In the genomic region with DNA sequence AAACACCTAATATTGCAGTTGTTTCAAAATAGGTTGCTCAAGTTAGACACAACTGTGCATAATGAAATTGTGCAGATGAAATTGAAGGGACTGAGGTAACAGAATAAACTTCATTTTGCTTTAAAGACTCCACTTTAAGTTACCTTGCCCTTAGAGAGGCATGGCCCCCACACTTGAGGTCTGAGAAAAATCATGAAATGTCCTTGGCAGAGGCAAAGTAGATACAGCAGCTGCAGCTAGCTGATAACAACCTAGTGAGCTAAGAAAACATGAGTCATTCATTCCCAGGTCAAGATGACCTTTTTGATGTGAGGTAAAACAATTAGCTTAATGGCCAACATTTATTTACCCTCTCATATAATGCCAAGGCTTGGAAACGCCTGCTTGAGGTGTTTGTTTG, we compare ENCODE assay signal across 20 mouse cellular contexts.
DNase-seq lines count a peak whose midpoint lies in the region; ATAC-seq and TF ChIP-seq lines count a peak whose summit lies in the region.
"Had no signal": no experiment of that assay in that cellular context is flagged by ENCODE, and none has a peak within 500 bp of the region (broad histone marks: within the 10 kb centered on the region; RNA-seq: fewer than 3 reads in every experiment).

No protein-coding gene starts in this region.

- peak; percentile 32 for DNase-seq in adrenal gland, adult 2 months
- DNase-seq in adrenal gland, adult 18-20 months (ENCODE audit: low spot score in 2 of 2), result no peak
- DNase-seq in heart, postnatal 4 days, result no peak
- no peak for DNase-seq in liver, embryonic 11.5 days (ENCODE audit: low spot score)
- no peak for DNase-seq in liver, postnatal 0 days
- peak; percentile 12 for DNase-seq in 416B (ENCODE audit: low read depth)
- DNase-seq in midbrain, embryonic 11.5 days (ENCODE audit: low spot score, missing footprints), result no peak
- DNase-seq: cerebellum, adult 18-20 months; cerebellum, adult 9-11 months; cerebellum, postnatal 36 days; gastrocnemius, postnatal 14 days; heart, postnatal 10 days; kidney, adult 2 months had no signal

- no peak overlapping the region for H3K9ac ChIP-seq in heart, embryonic 11.5 days (ENCODE audit: low read depth, low read length)
- no peak overlapping the region for H3K9ac ChIP-seq in liver, embryonic 11.5 days (ENCODE audit: low read depth, low read length)
- H3K9ac ChIP-seq in liver, postnatal 0 days (replicated peaks), result no peak overlapping the region
- no peak overlapping the region for H3K9ac ChIP-seq in midbrain, embryonic 11.5 days (ENCODE audit: low read length)
- H3K9ac ChIP-seq: embryonic facial prominence, embryonic 13.5 days; forebrain, embryonic 12.5 days; hindbrain, embryonic 15.5 days had no signal

- H3K4me3 ChIP-seq in heart, embryonic 11.5 days (ENCODE audit: low read depth, low read length), result no peak overlapping the region
- no peak overlapping the region for H3K4me3 ChIP-seq in liver, embryonic 11.5 days (ENCODE audit: low read depth, low read length)
- H3K4me3 ChIP-seq in liver, postnatal 0 days (ENCODE audit: low read depth, low read length), result no peak overlapping the region
- no peak overlapping the region for H3K4me3 ChIP-seq in midbrain, embryonic 11.5 days (ENCODE audit: low read depth, low read length)
- H3K4me3 ChIP-seq: embryonic facial prominence, embryonic 13.5 days; forebrain, embryonic 12.5 days; hindbrain, embryonic 15.5 days had no signal

- WGBS in heart, embryonic 11.5 days (ENCODE audit: insufficient replicate concordance), result 34% methylated on average over 1 of the region's 1 CpGs
- WGBS in liver, embryonic 11.5 days, result 30% methylated on average over 1 of the region's 1 CpGs
- WGBS in liver, postnatal 0 days (ENCODE audit: insufficient replicate concordance), result 30% methylated on average over 1 of the region's 1 CpGs
- 57% methylated on average over 1 of the region's 1 CpGs for WGBS in midbrain, embryonic 11.5 days

- ATAC-seq in heart, embryonic 11.5 days (replicated peaks; ENCODE audit: insufficient number of reproducible peaks, low FRiP score, low TSS enrichment), result peak; percentile 76
- ATAC-seq in liver, embryonic 11.5 days (replicated peaks; ENCODE audit: low FRiP score), result 0 out of 2 replicates have a peak, but pooled peaks have one; percentile 39
- ATAC-seq in liver, postnatal 0 days, result no peak
- no peak for ATAC-seq in midbrain, embryonic 11.5 days (ENCODE audit: low FRiP score)
- ATAC-seq: forebrain, embryonic 16.5 days; intestine, embryonic 16.5 days had no signal

- no peak overlapping the region for H3K27ac ChIP-seq in heart, embryonic 11.5 days (ENCODE audit: low read depth, low read length)
- H3K27ac ChIP-seq in liver, embryonic 11.5 days (ENCODE audit: low read depth, low read length), result no peak overlapping the region
- H3K27ac ChIP-seq in liver, postnatal 0 days (ENCODE audit: low read depth), result no peak overlapping the region
- no peak overlapping the region for H3K27ac ChIP-seq in midbrain, embryonic 11.5 days (ENCODE audit: low read depth, low read length)
- H3K27ac ChIP-seq: embryonic facial prominence, embryonic 13.5 days; forebrain, embryonic 12.5 days; hindbrain, embryonic 15.5 days had no signal

- no peaks in the 10 kb centered on the region for H3K36me3 ChIP-seq in heart, embryonic 11.5 days (ENCODE audit: control insufficient read depth, insufficient read depth, low read length)
- H3K36me3 ChIP-seq in liver, embryonic 11.5 days (ENCODE audit: control insufficient read depth, insufficient read depth, low read length), result no peaks in the 10 kb centered on the region
- H3K36me3 ChIP-seq in liver, postnatal 0 days (replicated peaks; ENCODE audit: insufficient read depth, low read length), result no peaks in the 10 kb centered on the region
- no peaks in the 10 kb centered on the region for H3K36me3 ChIP-seq in midbrain, embryonic 11.5 days (ENCODE audit: control insufficient read depth, insufficient read depth, low read length)
- H3K36me3 ChIP-seq: embryonic facial prominence, embryonic 13.5 days; forebrain, embryonic 12.5 days; hindbrain, embryonic 15.5 days had no signal

- H3K4me2 ChIP-seq in heart, embryonic 11.5 days, result no peak overlapping the region
- no peak overlapping the region for H3K4me2 ChIP-seq in liver, embryonic 11.5 days
- no peak overlapping the region for H3K4me2 ChIP-seq in liver, postnatal 0 days (ENCODE audit: low read depth, low read length)
- H3K4me2 ChIP-seq in midbrain, embryonic 11.5 days, result no peak overlapping the region
- H3K4me2 ChIP-seq: embryonic facial prominence, embryonic 13.5 days; forebrain, embryonic 12.5 days; hindbrain, embryonic 15.5 days had no signal

- no peaks in the 10 kb centered on the region for H3K9me3 ChIP-seq in heart, embryonic 11.5 days (replicated peaks; ENCODE audit: control insufficient read depth, low read length)
- no peaks in the 10 kb centered on the region for H3K9me3 ChIP-seq in liver, embryonic 11.5 days (ENCODE audit: control insufficient read depth, low read length)
- H3K9me3 ChIP-seq in liver, postnatal 0 days (ENCODE audit: low read length), result no peaks in the 10 kb centered on the region
- H3K9me3 ChIP-seq in midbrain, embryonic 11.5 days (ENCODE audit: control insufficient read depth, low read length), result no peaks in the 10 kb centered on the region
- H3K9me3 ChIP-seq: embryonic facial prominence, embryonic 13.5 days; forebrain, embryonic 12.5 days; hindbrain, embryonic 15.5 days had no signal

- no peaks in the 10 kb centered on the region for H3K27me3 ChIP-seq in heart, embryonic 11.5 days (ENCODE audit: control insufficient read depth, insufficient read depth, low read length)
- H3K27me3 ChIP-seq in liver, embryonic 11.5 days (replicated peaks; ENCODE audit: control insufficient read depth, insufficient read depth, low read length), result no peaks in the 10 kb centered on the region
- H3K27me3 ChIP-seq in liver, postnatal 0 days (ENCODE audit: insufficient read depth, low read length), result no peaks in the 10 kb centered on the region
- no peaks in the 10 kb centered on the region for H3K27me3 ChIP-seq in midbrain, embryonic 11.5 days (ENCODE audit: control insufficient read depth, insufficient read depth, low read length)
- H3K27me3 ChIP-seq: CH12.LX; embryonic facial prominence, embryonic 13.5 days; forebrain, embryonic 12.5 days; hindbrain, embryonic 15.5 days had no signal

- TF ChIP-seq CTCF in liver, postnatal 0 days (IDR thresholded peaks at IDR 0.05; ENCODE audit: low read depth), result no peak

- H3K4me1 ChIP-seq in heart, embryonic 11.5 days (ENCODE audit: control insufficient read depth, insufficient read depth, low read length), result no peaks in the 10 kb centered on the region
- H3K4me1 ChIP-seq in liver, embryonic 11.5 days (replicated peaks; ENCODE audit: control insufficient read depth, insufficient read depth, low read length), result no peaks in the 10 kb centered on the region
- H3K4me1 ChIP-seq in liver, postnatal 0 days (ENCODE audit: insufficient read depth), result no peaks in the 10 kb centered on the region
- H3K4me1 ChIP-seq in midbrain, embryonic 11.5 days (ENCODE audit: control insufficient read depth, insufficient read depth, low read length), result no peaks in the 10 kb centered on the region
- H3K4me1 ChIP-seq: embryonic facial prominence, embryonic 13.5 days; forebrain, embryonic 12.5 days; hindbrain, embryonic 15.5 days had no signal

- TF ChIP-seq EP300 in liver, postnatal 0 days (IDR thresholded peaks at IDR 0.05; ENCODE audit: low read depth), result no peak

Comparison
In these comparisons a context has a peak if more than half of its experiments do, and no peak if none do; other contexts are left out.
1. DNase-seq: peak in adrenal gland, adult 2 months (single experiment) and 416B (single experiment); none in adrenal gland, adult 18-20 months (0 of 2), heart, postnatal 4 days (single experiment), liver, embryonic 11.5 days (single experiment), liver, postnatal 0 days (single experiment) and midbrain, embryonic 11.5 days (single experiment).
2. ATAC-seq: peak in heart, embryonic 11.5 days (single experiment) and liver, embryonic 11.5 days (single experiment); none in liver, postnatal 0 days (single experiment) and midbrain, embryonic 11.5 days (single experiment).